Mouse (Mus musculus): Measurements from ENCODE around the gene Mt2.

Mt2 gene

DNA sequence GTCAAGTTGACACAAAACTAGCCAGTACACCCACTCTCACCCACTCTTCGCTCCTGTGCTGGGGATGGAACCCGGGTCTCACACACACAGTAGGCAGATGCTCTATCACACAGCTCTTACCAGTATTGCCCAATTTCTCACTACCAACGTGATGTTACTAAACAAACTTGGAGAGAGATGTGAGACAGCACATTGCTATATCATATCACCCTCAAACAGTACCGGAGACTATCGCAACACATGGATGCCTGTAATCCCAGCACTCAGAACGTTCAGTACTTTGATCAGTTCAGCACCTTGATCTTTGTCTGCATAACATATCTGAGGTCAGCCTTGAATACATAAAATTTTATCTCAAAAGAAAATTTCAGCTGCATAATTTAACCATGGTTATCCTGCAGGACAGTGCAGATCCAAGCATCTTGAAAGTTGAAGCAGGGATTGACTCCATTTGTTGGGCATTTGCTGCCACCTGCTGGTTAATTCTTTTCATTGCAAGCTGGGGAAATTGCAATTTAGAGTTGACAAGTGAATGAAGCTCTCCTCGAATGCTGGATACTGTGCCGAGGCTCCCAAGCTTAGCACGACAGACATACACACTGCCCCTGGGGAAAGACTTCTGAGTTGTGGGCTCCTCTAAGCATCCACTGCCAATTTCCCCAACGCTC lies 26.9 kb downstream of the Mt2 start:
- DNase-seq (ENCODE audit: low spot score): peak; percentile 52

DNA sequence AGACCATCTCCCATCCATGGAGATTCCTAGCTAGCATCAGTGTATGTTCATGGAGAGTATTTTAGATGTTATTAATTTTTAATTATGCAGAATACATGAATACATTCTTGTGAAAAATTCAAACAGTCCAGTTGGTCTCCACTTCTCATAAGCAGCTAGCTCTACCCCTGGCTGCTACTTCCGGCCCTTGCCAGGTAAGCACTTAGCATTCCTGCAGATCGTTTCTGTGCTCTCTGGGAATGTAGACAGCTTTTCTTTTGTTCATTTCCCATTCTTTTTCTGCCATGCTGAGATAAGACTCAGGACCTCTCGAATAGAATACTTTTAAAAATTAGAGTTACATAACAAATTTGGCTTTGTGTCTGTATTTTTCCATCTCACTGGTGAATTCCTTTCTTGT lies 31.6 kb downstream of the Mt2 start:
- DNase-seq (ENCODE audit: low spot score): no peak

- DNase-seq (ENCODE audit: low spot score): peak; percentile 71
Measured at GRCm38 (mm10) chr8:94205736-94206135, 33.3 kb downstream of the Mt2 start.

DNA sequence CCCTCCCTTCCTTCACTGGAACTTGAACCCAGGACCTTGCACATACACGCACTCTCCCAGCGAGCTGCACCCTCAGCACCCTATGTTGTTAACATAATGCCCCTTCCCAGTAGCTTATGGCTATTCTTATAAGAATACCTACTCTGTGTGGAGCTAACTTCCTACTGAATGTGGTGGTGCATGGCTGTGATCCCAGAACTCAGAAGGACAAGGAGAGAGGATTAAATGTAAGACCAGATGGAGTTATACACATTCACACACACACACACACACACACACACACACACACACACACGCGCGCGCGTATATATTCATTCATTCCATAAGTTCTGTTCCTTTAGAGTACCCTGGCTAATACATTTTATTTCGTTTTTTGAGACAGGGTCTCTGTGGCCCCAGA lies 33.8 kb downstream of the Mt2 start:
- no peak for DNase-seq (ENCODE audit: low spot score)

GRCm38 (mm10) chr8:94207491-94207890 lies 35.0 kb downstream of the Mt2 start:
- no peak for DNase-seq (ENCODE audit: low spot score)

DNA sequence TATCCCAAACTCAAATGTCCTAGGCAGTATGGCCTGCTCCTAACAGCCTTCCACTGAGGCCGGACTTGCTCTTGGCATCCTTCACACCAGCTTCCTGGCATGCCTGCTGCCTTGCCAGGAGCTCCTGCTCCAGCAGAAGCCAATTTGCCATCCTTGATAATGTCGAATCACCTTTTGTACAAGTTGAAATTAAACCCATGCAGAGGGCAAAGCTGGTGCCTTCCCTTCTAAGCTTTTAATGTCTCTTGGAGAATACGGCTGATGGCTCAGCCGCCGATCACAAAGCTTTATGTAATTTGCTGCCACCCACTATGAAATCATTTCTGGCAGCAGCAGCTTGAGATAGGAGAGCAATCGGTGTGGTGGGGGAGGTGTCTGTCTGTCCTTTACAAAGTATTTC lies 37.2 kb downstream of the Mt2 start:
- DNase-seq (ENCODE audit: low spot score): no peak

DNA sequence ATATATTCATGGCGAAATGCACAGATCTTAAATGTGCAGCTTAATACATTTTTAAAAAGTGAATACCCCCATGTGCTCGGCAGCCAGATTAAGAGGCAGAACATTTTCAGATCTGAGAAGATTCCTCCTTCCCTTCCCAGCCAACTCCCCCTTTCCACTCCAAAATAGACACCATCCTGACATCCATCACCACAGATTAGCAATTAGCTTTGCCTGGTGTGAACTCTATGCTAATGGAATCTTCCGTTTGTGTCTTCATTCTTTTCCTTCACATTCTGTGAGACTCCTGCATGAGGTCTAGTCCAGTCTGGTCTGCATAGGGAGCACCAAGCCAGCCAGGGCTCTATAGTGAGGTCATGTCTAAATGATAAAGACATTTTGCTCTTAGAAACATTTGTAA lies 37.8 kb downstream of the Mt2 start:
- no peak for DNase-seq (ENCODE audit: low spot score)

- no peak for DNase-seq (ENCODE audit: low spot score)
Measured at GRCm38 (mm10) chr8:94213819-94214218, 41.4 kb downstream of the Mt2 start.

- peak; percentile 99 for DNase-seq (ENCODE audit: low spot score)
Measured at GRCm38 (mm10) chr8:94214252-94215173, 42.0 kb downstream of the Mt2 start, which contains the start of gene Nup93. Gene Nup93 (plus strand): TSS chr8:94214564.
